Mouse (Mus musculus): ENCODE measurements at regions not wholly inside any gene's neighbourhood (a gene's known extent, or its start where the extent isn't known, plus 50 kb on each side); places are given as distances from the start of the nearest gene placed in this dataset.

- no peak for DNase-seq (ENCODE audit: low read depth, low spot score)
Observed at GRCm38 (mm10) chrX:99340223-99340622, 130.8 kb downstream of the Pja1 start.

GRCm38 (mm10) chrX:99339081-99339876 lies 131.8 kb downstream of the Pja1 start:
- no peak for DNase-seq (ENCODE audit: low read depth, low spot score)

GRCm38 (mm10) chrX:99336616-99337553 lies 134.2 kb downstream of the Pja1 start:
- no peak for DNase-seq (ENCODE audit: low read depth, low spot score)

- no peak for DNase-seq (ENCODE audit: low read depth, low spot score)
Observed at GRCm38 (mm10) chrX:99335886-99336589, 135.0 kb downstream of the Pja1 start.

- no peak for DNase-seq (ENCODE audit: low read depth, low spot score)
Observed at GRCm38 (mm10) chrX:99332457-99332770, 138.7 kb downstream of the Pja1 start.

- peak; percentile 22 for DNase-seq (ENCODE audit: low read depth, low spot score)
Observed at GRCm38 (mm10) chrX:99331764-99332456, 139.2 kb downstream of the Pja1 start.

GRCm38 (mm10) chrX:99330386-99330785 lies 140.7 kb downstream of the Pja1 start:
- DNase-seq (ENCODE audit: low read depth, low spot score) = no peak

- no peak for DNase-seq (ENCODE audit: low read depth, low spot score)
Observed at GRCm38 (mm10) chrX:99328576-99328975, 142.5 kb downstream of the Pja1 start.

- no peak for DNase-seq (ENCODE audit: low read depth, low spot score)
Observed at GRCm38 (mm10) chrX:99326167-99326566, 144.9 kb downstream of the Pja1 start.

GRCm38 (mm10) chrX:99325460-99325859 lies 145.6 kb downstream of the Pja1 start:
- DNase-seq (ENCODE audit: low read depth, low spot score) = no peak

- DNase-seq (ENCODE audit: low read depth, low spot score) = no peak
Observed at GRCm38 (mm10) chrX:99324546-99325170, 146.4 kb downstream of the Pja1 start.

- DNase-seq (ENCODE audit: low read depth, low spot score) = no peak
Observed at GRCm38 (mm10) chrX:99319791-99320190, 151.3 kb downstream of the Pja1 start.

GRCm38 (mm10) chrX:99319163-99319562 lies 151.9 kb downstream of the Pja1 start:
- no peak for DNase-seq (ENCODE audit: low read depth, low spot score)

- DNase-seq (ENCODE audit: low read depth, low spot score) = no peak
Observed at GRCm38 (mm10) chrX:99318141-99318540, 152.9 kb downstream of the Pja1 start.

- no peak for DNase-seq (ENCODE audit: low read depth, low spot score)
Observed at GRCm38 (mm10) chrX:99317736-99318135, 153.3 kb downstream of the Pja1 start.

- no peak for DNase-seq (ENCODE audit: low read depth, low spot score)
Observed at GRCm38 (mm10) chrX:99316410-99317056, 154.5 kb downstream of the Pja1 start.

GRCm38 (mm10) chrX:99299110-99299509 lies 163.2 kb downstream of the Efnb1 start:
- no peak for DNase-seq (ENCODE audit: low read depth, low spot score)

- DNase-seq (ENCODE audit: low read depth, low spot score) = no peak
Observed at GRCm38 (mm10) chrX:99294726-99295125, 158.8 kb downstream of the Efnb1 start.

GRCm38 (mm10) chrX:99293967-99294366 lies 158.0 kb downstream of the Efnb1 start:
- no peak for DNase-seq (ENCODE audit: low read depth, low spot score)

- no peak for DNase-seq (ENCODE audit: low read depth, low spot score)
Observed at GRCm38 (mm10) chrX:99292758-99293157, 156.8 kb downstream of the Efnb1 start.
